In genomic region chr16:63783544-63783943, GRCm38 (mm10) we compare ENCODE assay signal across 10 mouse cellular contexts.
"Had no signal": no experiment of that assay in that cellular context is flagged by ENCODE, and none has a peak within 500 bp of the region (broad histone marks: within the 10 kb centered on the region; RNA-seq: fewer than 3 reads in every experiment).

No protein-coding gene starts in this region.

- H3K27ac ChIP-seq: hindbrain, embryonic 14.5 days; limb, embryonic 12.5 days; liver, embryonic 14.5 days had no signal

- H3K27me3 ChIP-seq: limb, embryonic 12.5 days had no signal

- H3K9ac ChIP-seq: hindbrain, embryonic 14.5 days; limb, embryonic 12.5 days; liver, embryonic 14.5 days had no signal

- DNase-seq: kidney, adult 9 months; kidney, postnatal 4 days; lung, adult 18-20 months; right cerebral cortex, postnatal 14 days; thymus, adult 18-20 months; thymus, postnatal 14 days had no signal

- ATAC-seq: inflammation-experienced regulatory T-cells, adult 6 months had no signal

- H3K4me3 ChIP-seq: limb, embryonic 12.5 days had no signal

- H3K9me3 ChIP-seq: limb, embryonic 12.5 days had no signal

- H3K36me3 ChIP-seq: limb, embryonic 12.5 days had no signal

- H3K4me2 ChIP-seq: hindbrain, embryonic 14.5 days; limb, embryonic 12.5 days had no signal
